Mouse (Mus musculus) bone marrow, adult 2 months (tissue): ENCODE results near the gene Mindy4.

Experiments
- CTCF ChIP-seq: fragments of 200-500 bp; IDR thresholded peaks from 2 replicates; pipeline ENCODE4 v1.5.1; 2011; ENCODE audit warnings: low read length, control low read depth; ENCODE audit not compliant: control insufficient read depth, insufficient read depth
- POLR2A ChIP-seq: fragments of 200-500 bp; IDR thresholded peaks from 2 replicates; pipeline ENCODE4 v1.6.1; 2011; ENCODE audit warnings: low read depth, mild to moderate bottlenecking, control low read depth, low read length, borderline replicate concordance; ENCODE audit not compliant: control insufficient read depth

DNA sequence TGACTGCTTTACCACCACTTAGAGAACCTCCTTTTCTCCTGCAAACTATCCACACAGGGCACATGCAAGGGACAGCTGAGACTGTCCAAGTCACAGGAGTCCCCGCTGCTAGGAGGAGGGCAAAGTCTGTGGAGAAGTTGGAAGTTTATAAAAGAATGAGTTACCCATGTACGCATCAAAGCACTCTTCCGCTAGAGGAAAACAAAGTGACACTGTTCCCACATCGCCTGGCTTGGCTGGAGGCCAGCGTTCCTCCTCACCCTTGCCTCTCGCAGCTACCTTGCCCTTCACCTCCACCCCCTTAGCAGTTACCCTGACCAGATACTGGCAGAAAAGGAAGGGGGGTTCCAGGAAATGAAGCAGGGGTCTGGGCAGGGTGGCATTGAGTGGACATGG is 154.5 kb downstream of the Mindy4 start:
- no peak for TF ChIP-seq CTCF
- TF ChIP-seq POLR2A = no peak
